Mouse (Mus musculus) forebrain, postnatal 0 days (tissue): ENCODE data around the gene Stx6. TPM values are rescaled to one million over a fixed set of nuclear protein-coding genes. Genes with fewer than 3 reads are reported as not detected.

Experiments used
- ATAC-seq: fragments of 200-750 bp; cut with Nextera tagmentation; 2 replicates; pipeline ENCODE4 v1.8.0; 2017; ENCODE audit warnings: mild to moderate bottlenecking, moderate library complexity
- DNase-seq: peaks from one replicate; pipeline ENCODE4 v3.0.0-alpha.2; 2015
- H3K27ac ChIP-seq: fragments of 300-500 bp; sonication (generic); 2 replicates; pipeline ENCODE4 v1.5.1; 2014; ENCODE audit warnings: low read depth, mild to moderate bottlenecking, antibody characterized with exemption, low read length, moderate library complexity, mixed read lengths
- H3K27me3 ChIP-seq: fragments of 300-500 bp; sonication (generic); 2 replicates; pipeline ENCODE4 v1.6.1; 2014; ENCODE audit warnings: mild to moderate bottlenecking, low read length, mixed read lengths; ENCODE audit not compliant: insufficient read depth
- H3K36me3 ChIP-seq: fragments of 300-500 bp; sonication (generic); 2 replicates; pipeline ENCODE4 v1.6.1; 2014; ENCODE audit warnings: mild to moderate bottlenecking, moderate library complexity; ENCODE audit not compliant: insufficient read depth
- H3K4me1 ChIP-seq: fragments of 300-500 bp; sonication (generic); 2 replicates; pipeline ENCODE4 v1.6.1; 2014; ENCODE audit warnings: antibody characterized with exemption; ENCODE audit not compliant: insufficient read depth
- H3K4me2 ChIP-seq: fragments of 300-500 bp; sonication (generic); 2 replicates; pipeline ENCODE4 v1.6.1; 2014; ENCODE audit warnings: low read depth, mild to moderate bottlenecking, moderate library complexity
- H3K4me3 ChIP-seq: fragments of 300-500 bp; sonication (generic); 2 replicates; pipeline ENCODE4 v1.5.1; 2014; ENCODE audit warnings: low read depth, low read length, mixed read lengths
- H3K9ac ChIP-seq: fragments of 300-500 bp; sonication (generic); 2 replicates; pipeline ENCODE4 v1.6.1; 2014; ENCODE audit warnings: mild to moderate bottlenecking
- H3K9me3 ChIP-seq: fragments of 300-500 bp; sonication (generic); 2 replicates; pipeline ENCODE4 v1.6.1; 2016; ENCODE audit warnings: low read length
- CTCF ChIP-seq: sonication (generic); IDR thresholded peaks from 2 replicates; pipeline ENCODE4 v1.5.1; 2016; ENCODE audit warnings: antibody characterized with exemption, control low read depth, low read depth
- WGBS: fragments of 180-500 bp; shearing (Covaris S2); extraction: QIAGEN DNeasy Blood & Tissue Kit; methylation state at CpG from one replicate; pipeline ENCODE4 v1.1.7; 2014; 5-methylcytosine and 5-hydroxymethylcytosine counted together
- polyA plus RNA-seq: library from polyadenylated mRNA; unstranded; fragments of >200 nt; fragmentation: Nextera tagmentation; extraction: Ambion mirVana; gene quantifications from 2 replicates; pipeline ENCODE4 v1.2.1, GENCODE M21; 2015
- total RNA-seq: library from RNA; depleted of rRNA; stranded (reverse); fragments of >200 nt; gene quantifications from 2 replicates; pipeline ENCODE4 v1.2.3, GENCODE M21; 2014; rRNA removed

The Stx6 gene
- total RNA-seq: 120 and 122 TPM in 2 replicates
- polyA plus RNA-seq: 89.2 and 97.5 TPM in 2 replicates

- peak within 1 kb of the TSS; percentile 67 for H3K27ac ChIP-seq
- no peak for TF ChIP-seq CTCF
- no peaks in the 10 kb centered on the region for H3K27me3 ChIP-seq
- WGBS: 5% methylated on average over 48 of the region's 48 CpGs
- H3K9me3 ChIP-seq: no peaks in the 10 kb centered on the region
- ATAC-seq: peak; percentile 99
- H3K9ac ChIP-seq: peak within 1 kb of the TSS; percentile 65
- H3K36me3 ChIP-seq: no peaks in the 10 kb centered on the region
- H3K4me1 ChIP-seq: peaks cover 8% of the 10 kb centered on the region; the same call in 1 of the 2 replicates
- peak within 1 kb of the TSS; percentile 73 for H3K4me2 ChIP-seq
- peak within 1 kb of the TSS; percentile 54 for H3K4me3 ChIP-seq
- peak; percentile 99 for DNase-seq
These were observed at the start of gene Stx6 for GRCm38 (mm10) chr1:155158141-155158969. TSS of gene Stx6 (plus strand) at chr1:155158715.

- Histone ChIP-seq H3K9ac (peak overlapping the region; percentile 34; the same call in 1 of the 2 replicates), H3K4me1 (peaks cover 13% of the 10 kb centered on the region)
- peak; percentile 73 for ATAC-seq
These were observed 48.8 kb upstream of the Stx6 start for GRCm38 (mm10) chr1:155109387-155110350.

GRCm38 (mm10) chr1:155111491-155111890 lies 47.0 kb upstream of the Stx6 start:
- TF ChIP-seq CTCF: no peak
- Histone ChIP-seq H3K4me3 (no peak overlapping the region), H3K4me1 (peaks cover 13% of the 10 kb centered on the region), H3K9ac (no peak overlapping the region), H3K36me3 (no peaks in the 10 kb centered on the region), H3K27ac (no peak overlapping the region), H3K9me3 (no peaks in the 10 kb centered on the region), H3K27me3 (no peaks in the 10 kb centered on the region), H3K4me2 (no peak overlapping the region)
- WGBS: 16% methylated on average over 6 of the region's 6 CpGs
- no peak for DNase-seq
- no peak for ATAC-seq

More at GRCm38 (mm10) chr1:155109387-155110350, 48.8 kb upstream of the Stx6 start:
- Histone ChIP-seq H3K36me3 (no peaks in the 10 kb centered on the region), H3K4me2 (peak overlapping the region; percentile 26), H3K9me3 (no peaks in the 10 kb centered on the region), H3K27ac (peak overlapping the region; percentile 80), H3K4me3 (no peak overlapping the region), H3K27me3 (no peaks in the 10 kb centered on the region)
- DNase-seq: no peak
- WGBS: 15% methylated on average over 18 of the region's 18 CpGs
- no peak for TF ChIP-seq CTCF

DNA sequence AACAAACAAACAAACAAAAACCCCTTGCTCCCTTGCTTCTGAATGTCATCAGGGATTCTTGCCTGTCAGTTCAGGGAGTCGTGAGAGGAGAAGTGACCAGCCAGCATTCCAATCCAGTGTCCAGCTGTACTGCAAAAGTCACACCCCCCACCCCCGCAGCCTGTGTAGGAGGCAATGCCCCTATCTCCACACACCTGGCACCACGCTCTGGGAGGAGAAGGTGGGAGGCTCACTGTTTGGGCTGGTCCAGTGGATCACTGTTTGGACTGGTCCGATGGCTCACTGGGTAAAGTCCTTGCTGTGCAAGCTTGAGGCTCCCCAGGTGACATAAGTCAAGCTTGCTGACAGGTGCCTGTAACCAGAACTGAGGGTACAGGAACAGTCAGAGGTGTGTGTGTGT lies 46.4 kb upstream of the Stx6 start:
- Histone ChIP-seq H3K9me3 (no peaks in the 10 kb centered on the region), H3K27me3 (no peaks in the 10 kb centered on the region), H3K9ac (no peak overlapping the region), H3K4me2 (no peak overlapping the region), H3K27ac (no peak overlapping the region), H3K4me3 (no peak overlapping the region), H3K36me3 (no peaks in the 10 kb centered on the region), H3K4me1 (peaks cover 13% of the 10 kb centered on the region)
- no peak for TF ChIP-seq CTCF
- DNase-seq (no peak), ATAC-seq (no peak)
- 19% methylated on average over 4 of the region's 4 CpGs for WGBS

DNA sequence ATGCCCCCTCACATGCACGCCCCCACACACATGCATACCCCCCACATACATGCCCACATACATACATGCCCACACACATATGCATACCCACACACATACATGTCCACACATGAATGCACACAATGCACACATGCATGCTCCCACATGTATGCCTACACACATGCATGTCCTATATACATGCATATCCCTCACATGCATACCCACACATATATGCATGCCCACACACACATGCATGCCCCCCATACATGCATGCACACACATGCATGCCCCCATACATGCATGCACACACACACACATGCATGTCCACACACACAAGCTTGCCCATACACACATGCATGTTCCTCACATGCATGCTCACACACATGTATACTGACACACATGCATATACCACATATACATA lies 45.6 kb upstream of the Stx6 start:
- no peak overlapping the region for H3K4me2 ChIP-seq
- TF ChIP-seq CTCF: no peak

DNA sequence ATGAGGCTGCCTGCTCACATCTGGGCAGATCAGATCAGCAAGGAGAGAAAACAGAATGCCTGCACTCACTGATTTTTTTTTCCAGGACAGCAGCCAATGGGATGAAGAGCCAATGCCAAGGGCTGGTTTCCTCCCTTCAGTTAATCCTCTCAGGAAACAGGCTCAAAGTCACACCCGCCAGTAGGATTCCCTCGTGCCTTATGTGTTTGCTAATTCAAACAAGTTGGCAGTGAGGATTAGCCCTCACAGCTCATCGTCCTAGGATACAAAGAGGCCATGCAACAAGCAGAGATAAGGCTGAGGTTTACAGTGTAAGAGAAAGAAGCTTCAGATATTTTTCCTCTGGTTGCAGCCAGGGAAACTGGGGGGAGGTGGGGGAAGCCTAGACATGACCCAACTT lies 44.6 kb upstream of the Stx6 start:
- 13% methylated on average over 3 of the region's 3 CpGs for WGBS
- peak; percentile 41 for DNase-seq
- Histone ChIP-seq H3K9me3 (no peaks in the 10 kb centered on the region), H3K4me2 (no peak overlapping the region), H3K27me3 (no peaks in the 10 kb centered on the region), H3K27ac (no peak overlapping the region), H3K4me3 (no peak overlapping the region), H3K36me3 (no peaks in the 10 kb centered on the region), H3K9ac (no peak overlapping the region), H3K4me1 (peaks cover 13% of the 10 kb centered on the region)
- ATAC-seq: peak; percentile 40
- no peak for TF ChIP-seq CTCF

More for the DNA sequence above, 45.6 kb upstream of the Stx6 start:
- 96% methylated on average over 1 of the region's 1 CpGs for WGBS
- H3K4me3 ChIP-seq: no peak overlapping the region
- H3K9ac ChIP-seq: no peak overlapping the region
- no peak for ATAC-seq
- peaks cover 13% of the 10 kb centered on the region for H3K4me1 ChIP-seq
- no peaks in the 10 kb centered on the region for H3K36me3 ChIP-seq
- H3K9me3 ChIP-seq: no peaks in the 10 kb centered on the region
- DNase-seq: no peak
- no peak overlapping the region for H3K27ac ChIP-seq
- no peaks in the 10 kb centered on the region for H3K27me3 ChIP-seq
